Mouse (Mus musculus) T-helper 1 cell (primary cell): ENCODE data around the gene Gm3269.
"Not testable (repeated sequence)": the region's sequence is repeated elsewhere in the genome, so short reads cannot be mapped to it uniquely, and the experiment has no call there.

Source experiments
- in situ Hi-C: fragments of 300-600 bp; cut with MboI, MseI; formaldehyde crosslinking; loops from one replicate; pipeline ENCODE4 v1.15.1; 2025; ENCODE audit warnings: high pct_unique_total_duplicates

Gene Gm3269

GRCm38 (mm10) chr14:4837806-4838205 lies at the start of gene Gm3269:
TSS of gene Gm3269 (plus strand) at chr14:4838106.
- in situ Hi-C loops: loop anchor here (10.0 kb wide), 1 partner anchor 443 kb away; the partner anchor contains the start of gene Gm3159

DNA sequence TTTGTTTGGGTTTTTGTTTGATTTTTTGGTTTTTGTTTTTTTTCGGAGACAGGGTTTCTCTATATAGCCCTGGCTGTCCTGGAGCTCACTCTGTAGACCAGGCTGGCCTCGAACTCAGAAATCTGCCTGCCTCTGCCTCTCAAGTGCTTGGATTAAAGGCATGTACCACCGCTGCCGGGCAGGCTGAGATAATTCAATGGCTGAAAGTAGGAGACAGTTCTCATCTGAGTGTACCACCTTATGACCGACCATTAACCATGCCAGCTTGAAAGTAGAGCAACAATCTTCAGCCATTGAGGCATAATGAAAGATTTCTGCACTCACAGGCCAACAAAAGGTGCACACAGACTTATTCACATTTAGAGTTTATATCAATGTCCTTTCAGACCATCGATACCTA lies 31.5 kb upstream of the Gm3269 start:
- in situ Hi-C loops: loop anchor here (10.0 kb wide), 1 partner anchor 1678 kb away; no protein-coding TSS in a partner anchor

DNA sequence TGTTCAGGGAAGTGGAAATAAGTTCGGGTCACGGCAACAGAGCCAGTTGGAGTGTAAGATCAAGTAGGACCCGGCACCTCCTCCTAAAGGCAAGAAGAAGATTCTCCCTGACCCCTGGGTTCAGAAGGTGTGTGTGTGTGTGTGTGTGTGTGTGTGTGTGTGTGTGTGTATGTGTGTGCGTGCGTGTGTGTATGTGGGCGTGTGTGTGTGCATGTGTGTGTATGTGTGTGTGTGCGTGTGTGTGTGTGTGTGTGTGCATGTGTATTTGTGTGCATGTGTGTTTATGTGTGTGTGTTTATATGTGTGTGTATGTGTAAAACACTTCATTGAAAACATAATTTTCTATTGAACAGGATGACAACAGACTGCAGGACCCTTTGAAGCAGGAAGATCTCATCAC lies 16.0 kb upstream of the Gm3269 start:
- in situ Hi-C loops: not testable (repeated sequence)

- in situ Hi-C loops: loop anchor here (10.0 kb wide), 1 partner anchor 1569 kb away; no protein-coding TSS in a partner anchor
Measured at GRCm38 (mm10) chr14:4855299-4855980, 17.5 kb downstream of the Gm3269 start, which contains the start of gene Gm3264. TSS of gene Gm3264 (plus strand) at chr14:4855576.

DNA sequence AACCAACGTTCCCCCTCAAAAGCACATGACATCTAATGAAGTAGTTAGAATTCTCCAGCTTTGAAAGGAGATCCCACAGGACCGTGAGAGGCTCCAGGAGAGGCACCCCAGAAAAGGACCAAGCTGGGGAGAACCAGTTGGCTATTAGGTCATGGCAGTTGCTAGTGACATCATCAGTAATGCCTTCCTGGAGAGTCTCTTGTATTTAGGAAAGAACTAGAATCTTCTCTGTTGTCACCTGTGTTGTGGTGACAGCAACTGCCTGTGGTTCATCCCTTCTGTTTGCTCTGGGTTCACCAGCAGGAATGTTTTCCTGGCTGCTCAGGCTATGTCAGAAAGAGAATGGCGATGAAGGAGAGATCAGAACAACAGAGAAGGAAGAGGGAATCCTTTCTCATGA lies 54.2 kb downstream of the Gm3269 start, which contains the start of gene Gm3278:
Gene Gm3278 (plus strand): TSS at position 301 of the 400 bp plus-strand sequence.
- in situ Hi-C loops: not testable (repeated sequence)
